Comparison of ENCODE assay signal across 25 mouse cellular contexts in genomic region chr7:70016611-70017010, GRCm38 (mm10).
DNase-seq lines count a peak whose midpoint lies in the region; TF ChIP-seq lines count a peak whose summit lies in the region.
"Had no signal": no experiment of that assay in that cellular context is flagged by ENCODE, and none has a peak within 500 bp of the region (broad histone marks: within the 10 kb centered on the region; RNA-seq: fewer than 3 reads in every experiment).

No protein-coding gene starts in this region.

- no peak for TF ChIP-seq CTCF in embryonic fibroblast, embryonic 13.5 days (IDR thresholded peaks at IDR 0.05; ENCODE audit: borderline replicate concordance, insufficient read depth, low read length)

- no peak for TF ChIP-seq POLR2A in embryonic fibroblast, embryonic 13.5 days (IDR thresholded peaks at IDR 0.05; ENCODE audit: low read depth, low read length)

- DNase-seq in 3T3-L1 (ENCODE audit: low read depth, low spot score) = peak; percentile 85
- peak; percentile 72 for DNase-seq in Muller cell, postnatal 12 days (ENCODE audit: inconsistent ontology term)
- DNase-seq in B cell, adult 2 months = no peak
- no peak for DNase-seq in urinary bladder, postnatal 10 days (ENCODE audit: low spot score)
- no peak for DNase-seq in thymus, postnatal 36 days
- DNase-seq: adrenal gland, adult 8-10 months; adrenal gland, postnatal 25 days; cerebellum, adult 11-12 months; cerebellum, adult 8-10 months; cerebellum, postnatal 10 days; cerebellum, postnatal 36 days; embryo, embryonic 11 days; forebrain, postnatal 0 days; gastrocnemius, adult 2 months; gastrocnemius, postnatal 25 days; heart, adult 18-20 months; heart, postnatal 10 days; heart, postnatal 4 days had no signal

- no peak overlapping the region for H3K4me3 ChIP-seq in embryonic fibroblast, embryonic 13.5 days (ENCODE audit: insufficient read depth, low read length)
- H3K4me3 ChIP-seq: embryonic facial prominence, embryonic 10.5 days; embryonic facial prominence, embryonic 13.5 days; gastrocnemius, adult 2 months; heart, embryonic 12.5 days; heart, embryonic 15.5 days had no signal

- peaks cover 2% of the 10 kb centered on the region; the same call in 1 of the 2 replicates for H3K4me1 ChIP-seq in embryonic fibroblast, embryonic 13.5 days (ENCODE audit: control insufficient read depth, insufficient read depth, low read length)
- H3K4me1 ChIP-seq: embryonic facial prominence, embryonic 10.5 days; embryonic facial prominence, embryonic 13.5 days; heart, embryonic 12.5 days; heart, embryonic 15.5 days had no signal

- peak overlapping the region; percentile 95 for H3K27ac ChIP-seq in embryonic fibroblast, embryonic 13.5 days (ENCODE audit: insufficient read depth, low read length)
- H3K27ac ChIP-seq: embryonic facial prominence, embryonic 10.5 days; embryonic facial prominence, embryonic 13.5 days; gastrocnemius, adult 2 months; heart, embryonic 15.5 days; hindbrain, embryonic 14.5 days; hindbrain, postnatal 0 days had no signal

Comparison
In these comparisons a context has a peak if more than half of its experiments do, and no peak if none do; other contexts are left out.
1. DNase-seq: peak in 3T3-L1 (single experiment) and Muller cell, postnatal 12 days (single experiment); none in B cell, adult 2 months (0 of 2), urinary bladder, postnatal 10 days (single experiment) and thymus, postnatal 36 days (0 of 2).